Mouse (Mus musculus): Measurements from ENCODE around the gene Adamts8.

DNA sequence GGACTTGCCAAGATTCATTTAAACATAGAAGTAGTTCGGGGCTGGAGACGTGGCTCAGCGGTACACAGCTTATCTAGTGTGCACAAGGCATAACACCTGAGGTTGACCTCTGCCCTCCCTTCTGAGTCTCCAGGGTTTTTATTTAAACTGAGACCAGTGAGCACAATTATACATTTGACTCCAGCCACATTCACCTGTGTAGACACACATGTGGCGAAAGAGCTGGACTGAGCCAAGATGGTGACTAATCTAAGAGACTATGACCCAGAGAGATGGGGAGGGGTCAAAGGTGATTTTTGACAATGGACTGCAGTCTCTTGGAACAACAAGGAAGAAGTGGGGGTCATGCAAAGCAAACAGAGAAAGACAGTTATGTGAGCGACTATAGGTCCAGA, 34.1 kb upstream of the Adamts8 start:
- TF ChIP-seq GATA1 (IDR thresholded peaks at IDR 0.05; ENCODE audit: low read length) (no peak), TAL1 (IDR thresholded peaks at IDR 0.05; ENCODE audit: low read length) (no peak)
